Mouse (Mus musculus) embryonic facial prominence, embryonic 10.5 days (tissue): ENCODE measurements around the gene Pold1. TPM values are rescaled to one million over a fixed set of nuclear protein-coding genes. Genes with fewer than 3 reads are reported as not detected.
A peak's percentile ranks its signal among the peaks of the same experiment; 100 is the strongest.

Experiments used
- DNase-seq: peaks from one replicate; pipeline ENCODE4 v3.0.0-alpha.2; 2017; ENCODE audit warnings: low spot score
- H3K27ac ChIP-seq: fragments of 300-500 bp; sonication (generic); replicated peaks from 2 replicates; pipeline ENCODE4 v1.5.1; 2016; ENCODE audit warnings: mild to moderate bottlenecking
- H3K27me3 ChIP-seq: fragments of 300-500 bp; sonication (generic); replicated peaks from 2 replicates; pipeline ENCODE4 v1.6.1; 2016; ENCODE audit warnings: low read depth, mild to moderate bottlenecking; ENCODE audit not compliant: poor library complexity, severe bottlenecking
- H3K36me3 ChIP-seq: fragments of 300-500 bp; sonication (generic); replicated peaks from 2 replicates; pipeline ENCODE4 v1.6.1; 2016; ENCODE audit warnings: mild to moderate bottlenecking, moderate library complexity
- H3K4me1 ChIP-seq: fragments of 300-500 bp; sonication (generic); 2 replicates; pipeline ENCODE4 v1.6.1; 2016
- H3K4me3 ChIP-seq: fragments of 300-500 bp; sonication (generic); 2 replicates; pipeline ENCODE4 v1.5.1; 2016; ENCODE audit warnings: mild to moderate bottlenecking, moderate library complexity
- H3K9me3 ChIP-seq: fragments of 300-500 bp; sonication (generic); 2 replicates; pipeline ENCODE4 v1.6.1; 2016; ENCODE audit warnings: mild to moderate bottlenecking
- WGBS: fragments of 180-500 bp; shearing (Covaris S2); methylation state at CpG from one replicate; pipeline ENCODE4 v1.1.7; 2016; 5-methylcytosine and 5-hydroxymethylcytosine counted together
- polyA plus RNA-seq: library from polyadenylated mRNA; unstranded; fragments of >200 nt; fragmentation: Nextera tagmentation; extraction: Ambion mirVana; gene quantifications from 2 replicates; pipeline ENCODE4 v1.2.1, GENCODE M21; 2016

Pold1 gene
- polyA plus RNA-seq, 1 experiment from 2014 or later, result 164 TPM

- peak; percentile 91 for DNase-seq
- Histone ChIP-seq H3K9me3 (no peaks in the 10 kb centered on the region), H3K27me3 (peaks cover 87% of the 10 kb centered on the region), H3K36me3 (no peaks in the 10 kb centered on the region), H3K4me3 (peak overlapping the region; percentile 77), H3K4me1 (peaks cover 76% of the 10 kb centered on the region), H3K27ac (peak overlapping the region; percentile 41; the same call in 1 of the 2 replicates)
- under 1% methylated on average over 33 of the region's 33 CpGs for WGBS
Observed at GRCm38 (mm10) chr7:44589149-44589548, 40.5 kb upstream of the Pold1 start.

DNA sequence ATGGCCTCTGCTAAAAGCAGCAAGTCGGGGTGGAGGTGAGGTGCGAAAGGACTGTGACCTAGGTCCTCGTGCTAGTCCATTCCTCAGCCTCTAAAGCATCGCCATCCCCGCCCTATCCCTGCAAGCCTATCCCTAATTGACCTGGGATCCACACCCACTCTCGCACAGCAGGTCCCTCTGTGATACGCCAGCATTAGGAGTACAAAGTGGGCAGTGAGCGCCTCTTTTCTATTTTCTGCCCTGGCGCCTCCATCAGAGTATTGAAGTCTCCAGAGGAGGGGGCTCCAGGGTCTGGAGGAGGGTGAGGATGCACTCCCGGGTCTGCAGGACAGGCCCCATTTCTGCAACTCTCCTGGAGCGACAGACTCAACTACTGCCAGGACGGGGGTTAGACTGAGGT, 39.7 kb upstream of the Pold1 start:
- Histone ChIP-seq H3K9me3 (no peaks in the 10 kb centered on the region), H3K27ac (0 out of 2 replicates have a peak overlapping the region, but pooled peaks have one; percentile 41), H3K27me3 (peaks cover 80% of the 10 kb centered on the region), H3K4me1 (peaks cover 68% of the 10 kb centered on the region), H3K4me3 (peak overlapping the region; percentile 77), H3K36me3 (no peaks in the 10 kb centered on the region)
- DNase-seq, result no peak
- 10% methylated on average over 12 of the region's 12 CpGs for WGBS

- Histone ChIP-seq H3K4me3 (peak overlapping the region; percentile 77), H3K4me1 (peaks cover 61% of the 10 kb centered on the region), H3K27me3 (peaks cover 75% of the 10 kb centered on the region), H3K36me3 (no peaks in the 10 kb centered on the region), H3K27ac (no peak overlapping the region), H3K9me3 (no peaks in the 10 kb centered on the region)
- no peak for DNase-seq
- 31% methylated on average over 6 of the region's 6 CpGs for WGBS
Observed at GRCm38 (mm10) chr7:44587676-44588075, 39.0 kb upstream of the Pold1 start.

DNA sequence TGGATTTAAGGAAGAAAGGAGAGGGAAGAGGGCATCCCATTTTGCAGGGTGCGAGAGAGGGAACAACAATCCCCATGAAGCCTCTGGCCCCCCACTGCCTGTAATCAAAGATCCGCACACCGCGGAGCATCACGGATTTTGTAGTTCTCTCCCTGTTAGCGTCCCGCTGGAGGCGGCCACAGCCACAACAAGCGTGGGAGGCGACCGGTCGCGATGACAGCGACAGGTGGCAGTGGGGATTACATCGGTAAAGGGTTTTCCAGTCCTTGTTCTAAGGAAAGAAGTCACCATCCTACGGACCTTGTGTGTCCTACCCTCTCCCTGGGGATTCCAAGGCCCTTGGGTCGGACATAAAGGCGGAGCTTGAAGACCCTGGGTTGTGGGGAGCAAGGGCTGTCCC, 38.3 kb upstream of the Pold1 start:
- under 1% methylated on average over 18 of the region's 18 CpGs for WGBS
- H3K4me1 ChIP-seq, result peaks cover 54% of the 10 kb centered on the region
- H3K27me3 ChIP-seq, result peaks cover 72% of the 10 kb centered on the region
- no peaks in the 10 kb centered on the region for H3K36me3 ChIP-seq
- DNase-seq, result peak; percentile 81
- H3K4me3 ChIP-seq, result peak overlapping the region; percentile 77
- no peaks in the 10 kb centered on the region for H3K9me3 ChIP-seq
- peak overlapping the region; percentile 24; the same call in 1 of the 2 replicates for H3K27ac ChIP-seq

DNA sequence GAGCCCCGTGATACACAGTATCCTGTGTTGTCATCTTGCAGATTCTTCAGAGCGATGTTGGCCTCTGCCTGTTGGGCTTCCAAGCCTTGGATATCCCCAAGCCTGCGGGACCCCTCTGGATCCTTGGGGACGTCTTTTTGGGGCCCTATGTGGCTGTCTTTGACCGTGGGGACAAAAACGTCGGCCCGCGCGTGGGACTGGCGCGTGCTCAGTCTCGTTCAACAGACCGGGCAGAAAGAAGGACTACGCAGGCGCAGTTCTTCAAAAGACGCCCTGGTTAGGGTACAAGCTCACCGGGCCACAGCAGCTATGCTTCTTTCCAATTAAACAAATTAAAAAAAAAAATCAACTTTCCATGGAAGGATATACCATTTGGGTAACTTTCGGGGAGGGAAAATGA, 37.9 kb upstream of the Pold1 start:
- H3K9me3 ChIP-seq, result no peaks in the 10 kb centered on the region
- H3K4me1 ChIP-seq, result peaks cover 49% of the 10 kb centered on the region
- 13% methylated on average over 19 of the region's 19 CpGs for WGBS
- no peaks in the 10 kb centered on the region for H3K36me3 ChIP-seq
- H3K4me3 ChIP-seq, result peak overlapping the region; percentile 77
- H3K27ac ChIP-seq, result peak overlapping the region; percentile 61
- peak; percentile 44 for DNase-seq
- peaks cover 72% of the 10 kb centered on the region for H3K27me3 ChIP-seq

- no peaks in the 10 kb centered on the region for H3K36me3 ChIP-seq
- DNase-seq, result no peak
- no peak overlapping the region for H3K27ac ChIP-seq
- H3K4me3 ChIP-seq, result no peak overlapping the region
- no peaks in the 10 kb centered on the region for H3K9me3 ChIP-seq
- peaks cover 41% of the 10 kb centered on the region for H3K4me1 ChIP-seq
- 93% methylated on average over 6 of the region's 6 CpGs for WGBS
- peaks cover 66% of the 10 kb centered on the region for H3K27me3 ChIP-seq
Observed at GRCm38 (mm10) chr7:44585606-44586005, 37.0 kb upstream of the Pold1 start.

DNA sequence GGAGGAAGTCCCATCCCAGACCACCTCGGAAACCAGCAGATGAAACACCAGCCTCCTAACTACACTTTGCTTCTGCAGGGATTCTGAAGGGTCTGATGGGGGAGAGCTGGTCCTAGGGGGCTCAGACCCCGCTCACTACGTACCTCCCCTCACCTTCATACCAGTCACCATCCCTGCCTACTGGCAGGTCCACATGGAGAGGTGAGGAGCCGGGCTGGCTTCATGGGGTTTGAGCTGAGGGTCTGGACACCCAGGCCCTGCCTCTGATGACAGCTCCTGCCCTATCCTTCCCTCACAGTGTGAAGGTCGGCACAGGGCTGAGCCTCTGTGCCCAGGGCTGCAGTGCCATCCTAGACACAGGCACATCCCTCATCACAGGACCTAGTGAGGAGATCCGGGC, 36.3 kb upstream of the Pold1 start:
- peaks cover 35% of the 10 kb centered on the region for H3K4me1 ChIP-seq
- no peak for DNase-seq
- no peaks in the 10 kb centered on the region for H3K36me3 ChIP-seq
- no peaks in the 10 kb centered on the region for H3K9me3 ChIP-seq
- peak overlapping the region; percentile 5; the same call in 1 of the 2 replicates for H3K4me3 ChIP-seq
- H3K27me3 ChIP-seq, result peaks cover 62% of the 10 kb centered on the region
- WGBS, result 89% methylated on average over 6 of the region's 6 CpGs
- no peak overlapping the region for H3K27ac ChIP-seq

GRCm38 (mm10) chr7:44584265-44584804, 35.7 kb upstream of the Pold1 start:
- Histone ChIP-seq H3K9me3 (no peaks in the 10 kb centered on the region), H3K4me1 (peaks cover 29% of the 10 kb centered on the region), H3K36me3 (no peaks in the 10 kb centered on the region), H3K4me3 (no peak overlapping the region), H3K27ac (no peak overlapping the region), H3K27me3 (peaks cover 56% of the 10 kb centered on the region)
- 83% methylated on average over 4 of the region's 4 CpGs for WGBS
- DNase-seq, result no peak

DNA sequence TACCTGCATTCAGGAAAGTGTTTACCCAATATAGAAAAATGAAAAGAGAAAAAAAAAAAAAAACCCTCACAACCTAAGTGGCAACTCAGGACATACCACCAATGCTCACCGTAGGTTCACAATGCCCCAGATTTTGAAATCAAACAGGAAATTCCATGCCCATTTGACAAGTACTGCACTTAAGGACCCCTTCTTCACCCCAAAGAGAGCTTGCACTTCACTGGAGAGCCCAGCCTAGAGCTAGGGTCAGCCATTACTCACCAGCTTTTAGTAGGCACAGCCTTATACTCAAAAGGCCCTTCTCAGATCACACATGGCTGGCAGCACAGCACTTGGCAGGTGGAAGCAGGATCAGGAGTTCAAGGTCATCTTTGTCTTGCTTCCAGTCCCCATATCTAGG, 34.5 kb upstream of the Pold1 start:
- WGBS, result 89% methylated on average over 1 of the region's 1 CpGs
- Histone ChIP-seq H3K4me1 (peaks cover 17% of the 10 kb centered on the region), H3K4me3 (no peak overlapping the region), H3K27ac (no peak overlapping the region), H3K36me3 (no peaks in the 10 kb centered on the region), H3K27me3 (peaks cover 44% of the 10 kb centered on the region), H3K9me3 (no peaks in the 10 kb centered on the region)
- DNase-seq, result no peak

DNA sequence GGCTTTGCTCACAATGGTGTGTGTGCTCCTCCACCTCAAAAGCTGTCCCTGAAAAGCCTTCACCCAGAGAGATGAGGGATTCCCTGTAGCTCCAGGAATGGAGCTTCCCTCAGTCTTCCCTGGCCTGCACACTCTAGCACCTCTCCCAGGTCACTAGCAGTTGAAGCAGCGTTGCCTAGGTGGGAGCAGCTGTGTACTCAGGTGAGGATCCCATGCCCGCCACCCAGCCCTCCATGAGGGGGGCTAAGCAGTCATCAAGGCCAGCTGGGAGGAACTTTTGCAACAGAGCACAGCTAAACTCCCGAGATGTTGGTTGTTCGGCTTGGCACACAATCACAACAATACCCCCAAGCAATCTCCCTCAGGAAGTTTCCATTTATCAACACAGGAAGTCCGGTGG, 34.1 kb upstream of the Pold1 start:
- WGBS, result 78% methylated on average over 5 of the region's 5 CpGs
- no peaks in the 10 kb centered on the region for H3K36me3 ChIP-seq

DNA sequence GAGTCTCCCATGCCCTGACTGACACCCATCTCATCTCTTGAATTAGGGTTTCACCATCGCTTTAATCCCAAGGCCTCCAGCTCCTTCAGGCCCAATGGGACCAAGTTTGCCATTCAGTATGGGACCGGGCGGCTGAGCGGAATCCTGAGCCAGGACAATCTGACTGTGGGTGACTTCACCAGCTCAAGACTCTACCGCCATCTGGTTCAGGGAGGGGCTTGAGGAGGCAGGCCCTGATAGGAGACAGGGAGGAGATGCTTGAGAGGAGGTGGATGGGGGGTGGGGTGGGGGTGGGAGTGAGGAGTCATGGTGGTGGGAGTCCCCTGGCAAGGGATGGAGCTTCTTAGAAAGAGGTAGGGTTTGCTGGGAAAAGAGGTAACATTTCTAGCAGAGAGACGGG, 33.0 kb upstream of the Pold1 start:
- no peak overlapping the region for H3K4me3 ChIP-seq
- peaks cover 3% of the 10 kb centered on the region; the same call in 1 of the 2 replicates for H3K4me1 ChIP-seq
- H3K27ac ChIP-seq, result no peak overlapping the region
- no peak for DNase-seq
- H3K36me3 ChIP-seq, result no peaks in the 10 kb centered on the region
- H3K27me3 ChIP-seq, result peaks cover 29% of the 10 kb centered on the region
- WGBS, result 81% methylated on average over 6 of the region's 6 CpGs
- no peaks in the 10 kb centered on the region for H3K9me3 ChIP-seq

More for the DNA sequence above, 34.1 kb upstream of the Pold1 start:
- Histone ChIP-seq H3K27ac (no peak overlapping the region), H3K9me3 (no peaks in the 10 kb centered on the region), H3K4me3 (no peak overlapping the region), H3K4me1 (peaks cover 13% of the 10 kb centered on the region), H3K27me3 (peaks cover 40% of the 10 kb centered on the region)
- no peak for DNase-seq

DNA sequence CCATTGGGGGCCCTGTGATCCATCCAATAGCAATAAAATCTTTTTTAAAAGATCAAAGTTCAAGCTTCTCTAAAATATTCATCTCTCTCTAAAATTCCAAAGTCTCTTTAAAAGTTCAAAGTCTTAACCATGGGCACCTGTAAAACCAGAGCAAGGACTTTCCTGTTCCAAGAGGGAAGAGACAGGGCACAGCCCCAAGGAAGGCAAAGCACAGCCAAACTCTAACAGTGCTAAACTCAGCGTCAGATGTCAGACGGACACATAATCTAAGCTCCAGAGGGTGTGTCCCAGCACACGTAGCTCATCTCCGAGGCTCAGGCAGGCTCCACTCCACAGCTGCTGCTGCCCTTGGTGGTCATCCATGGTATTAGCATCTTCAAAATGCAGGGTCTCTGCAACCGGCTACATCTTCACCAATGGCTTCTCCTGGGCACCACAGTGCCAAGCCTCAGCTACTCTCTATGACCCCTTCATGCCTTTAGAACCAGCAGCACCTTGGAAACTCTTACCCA, 27.7 kb upstream of the Pold1 start:
- Histone ChIP-seq H3K27me3 (0 out of 2 replicates have a peak, but pooled peaks cover under 1% of the 10 kb centered on the region), H3K4me3 (no peak overlapping the region), H3K27ac (no peak overlapping the region), H3K36me3 (no peaks in the 10 kb centered on the region), H3K4me1 (peaks cover 11% of the 10 kb centered on the region), H3K9me3 (no peaks in the 10 kb centered on the region)
- 50% methylated on average over 5 of the region's 5 CpGs for WGBS
- DNase-seq, result no peak

GRCm38 (mm10) chr7:44572956-44573484, 24.4 kb upstream of the Pold1 start:
- Histone ChIP-seq H3K27me3 (no peaks in the 10 kb centered on the region), H3K36me3 (no peaks in the 10 kb centered on the region), H3K4me3 (no peak overlapping the region), H3K9me3 (no peaks in the 10 kb centered on the region), H3K4me1 (peaks cover 14% of the 10 kb centered on the region), H3K27ac (no peak overlapping the region)
- WGBS, result 73% methylated on average over 5 of the region's 5 CpGs
- no peak for DNase-seq
